Mouse (Mus musculus): ENCODE results near the gene Katnal1.

Katnal1 gene

DNA sequence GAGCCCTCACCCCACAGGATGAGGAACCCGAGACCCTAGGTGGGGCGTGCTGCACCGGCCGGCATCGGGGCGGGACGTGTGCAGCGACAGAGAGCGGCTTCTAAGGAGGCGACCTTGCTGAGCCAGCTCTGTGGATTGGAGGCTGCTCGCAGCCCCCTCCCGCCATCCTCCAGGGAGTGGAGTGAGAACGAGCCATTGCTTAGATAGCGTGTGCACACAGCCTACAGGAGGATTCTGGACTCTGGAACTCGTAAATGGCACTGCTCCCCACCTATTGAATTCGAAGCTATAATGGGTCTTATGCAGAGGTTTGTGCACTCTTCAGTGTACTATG, at the start of gene Katnal1:
TSS of gene Katnal1 (minus strand) at position 205 of the 334 bp plus-strand sequence.
- DNase-seq, result no peak

DNA sequence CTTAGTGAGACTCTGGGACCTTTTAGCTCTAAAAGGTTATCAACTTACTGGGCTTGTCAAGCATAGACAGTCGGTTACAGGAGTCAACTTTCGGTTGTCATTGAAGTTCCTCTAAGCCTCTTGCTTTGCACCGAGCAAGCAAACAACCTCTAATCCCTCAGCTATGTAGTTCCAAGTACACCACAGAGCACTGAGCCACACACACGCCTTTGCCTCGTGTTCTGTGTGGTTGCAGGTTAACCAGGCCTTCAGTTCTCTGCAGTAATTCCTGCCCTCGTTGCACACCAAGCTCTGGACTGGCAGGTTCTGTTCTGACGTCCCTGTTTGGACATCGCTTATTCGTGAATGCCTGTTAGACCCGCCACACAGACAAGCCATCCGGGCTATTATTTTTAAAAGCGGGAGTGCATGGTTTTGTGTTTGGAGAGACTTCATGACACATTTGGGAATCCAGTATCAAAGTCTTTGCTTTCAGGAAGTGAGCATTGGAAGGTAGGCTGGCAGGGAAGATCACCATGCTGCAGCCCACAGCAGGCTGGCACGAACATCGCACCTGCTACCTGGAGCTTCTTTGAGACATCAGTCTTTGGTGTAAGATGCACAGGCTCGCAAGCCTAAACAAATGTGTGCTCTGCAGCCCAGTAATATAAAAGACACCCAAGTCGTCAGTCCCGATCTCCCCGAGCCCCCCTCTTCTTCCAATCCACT, 49.5 kb upstream of the Katnal1 start:
- DNase-seq, result no peak

DNA sequence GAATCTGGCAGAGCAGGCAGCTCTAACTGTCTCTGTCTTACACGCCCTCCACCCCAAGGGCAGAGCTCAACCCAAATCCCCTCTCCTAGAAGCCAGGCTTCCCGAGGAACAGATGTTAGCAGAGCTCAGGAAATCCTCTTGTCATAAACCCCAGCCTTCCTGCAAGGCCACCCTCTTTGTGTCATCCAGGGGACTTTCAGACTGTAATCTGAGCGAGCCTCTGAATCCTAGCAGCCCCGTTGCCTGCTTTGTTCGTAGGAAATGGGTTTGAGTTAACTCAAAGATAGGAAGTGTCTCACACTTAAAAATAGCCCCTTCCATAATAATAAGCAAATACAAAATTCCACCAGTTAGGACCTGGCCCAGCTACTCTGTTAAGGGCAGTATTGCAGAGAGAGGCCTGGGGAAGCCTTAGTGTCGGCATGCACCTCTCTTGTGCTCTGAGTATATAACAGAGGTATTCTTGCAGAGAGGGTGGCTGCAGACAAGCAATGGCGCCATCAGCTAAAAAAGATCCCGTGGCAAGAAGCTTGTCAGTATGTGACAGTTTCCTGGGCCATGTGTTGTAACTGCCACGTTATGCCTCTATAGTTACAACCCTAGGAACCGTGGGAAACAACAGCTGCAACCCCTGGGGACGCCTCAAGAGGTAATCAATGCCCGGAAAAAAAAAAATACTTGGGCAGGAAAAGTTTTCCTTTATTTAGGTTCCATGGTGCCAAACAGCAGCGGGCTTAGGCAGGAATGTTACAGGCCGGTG, 48.8 kb upstream of the Katnal1 start:
- DNase-seq, result no peak

DNA sequence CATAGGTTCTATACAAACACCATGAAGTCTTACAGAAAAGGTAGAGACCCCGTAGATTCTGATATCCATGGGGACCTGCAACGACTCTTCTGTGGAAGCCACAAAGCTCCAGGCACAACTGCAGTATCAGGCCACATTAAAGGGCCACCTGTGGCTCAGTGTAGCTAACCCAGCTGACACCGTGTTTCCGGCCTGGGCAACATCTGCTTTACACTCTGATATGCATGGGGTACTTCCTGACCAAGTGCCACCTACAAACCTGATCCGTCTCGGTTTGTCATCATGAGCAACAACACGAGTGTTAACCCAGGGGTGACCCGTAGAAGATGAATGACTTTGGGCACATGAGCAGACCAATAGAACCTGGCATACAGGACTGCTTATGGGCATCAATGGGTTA, 47.8 kb upstream of the Katnal1 start:
- DNase-seq, result no peak

DNA sequence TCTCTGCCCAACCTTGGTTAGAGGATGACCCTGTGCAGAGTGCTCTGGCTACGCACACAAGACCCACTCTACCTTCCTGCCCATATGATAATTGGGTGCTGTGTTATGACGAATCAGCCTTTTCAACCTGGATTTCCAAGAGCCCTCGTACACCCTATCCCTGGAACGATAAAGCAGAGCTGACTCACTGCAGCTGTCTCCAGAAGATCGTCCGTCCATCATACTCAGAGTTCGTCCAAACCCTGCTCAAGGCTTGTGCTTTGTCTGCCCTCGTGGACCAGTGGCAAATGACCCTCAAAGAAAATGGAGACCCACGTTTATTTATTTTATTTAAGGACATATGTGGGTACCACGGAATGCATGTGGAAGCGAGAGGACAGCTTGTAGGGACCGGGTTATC, 45.9 kb upstream of the Katnal1 start:
- DNase-seq, result no peak

DNA sequence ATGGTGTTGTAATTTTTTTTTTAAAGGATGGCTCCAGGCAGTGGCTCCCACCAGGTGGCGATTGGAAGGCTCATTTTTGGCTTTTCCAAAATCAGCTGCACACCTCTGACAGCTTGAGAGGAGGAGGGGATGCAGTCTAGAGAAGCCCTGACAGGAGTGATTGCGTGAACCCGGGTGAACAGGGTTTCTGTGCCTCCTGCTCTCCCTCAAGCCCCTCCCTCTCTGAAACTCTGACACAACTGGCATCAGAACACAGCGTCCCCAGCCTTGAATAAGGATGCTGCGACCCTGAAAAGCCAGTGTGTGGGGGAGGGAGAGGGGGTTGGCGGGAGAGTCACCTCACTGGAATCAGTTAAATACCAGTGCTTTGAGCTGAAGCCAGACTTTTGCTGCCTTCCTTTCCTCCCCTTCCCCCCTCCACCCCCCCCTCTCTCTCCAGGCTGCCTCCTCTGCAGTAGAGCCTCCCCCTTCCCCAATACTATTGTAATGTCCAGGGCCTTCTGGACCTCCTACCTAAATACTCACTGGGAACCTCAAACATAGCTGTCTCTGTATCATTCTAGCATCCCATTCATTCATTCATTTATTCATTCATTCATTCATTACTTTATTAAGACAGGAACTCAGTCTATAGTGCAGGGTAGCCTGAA, 44.0 kb upstream of the Katnal1 start:
- DNase-seq, result no peak

DNA sequence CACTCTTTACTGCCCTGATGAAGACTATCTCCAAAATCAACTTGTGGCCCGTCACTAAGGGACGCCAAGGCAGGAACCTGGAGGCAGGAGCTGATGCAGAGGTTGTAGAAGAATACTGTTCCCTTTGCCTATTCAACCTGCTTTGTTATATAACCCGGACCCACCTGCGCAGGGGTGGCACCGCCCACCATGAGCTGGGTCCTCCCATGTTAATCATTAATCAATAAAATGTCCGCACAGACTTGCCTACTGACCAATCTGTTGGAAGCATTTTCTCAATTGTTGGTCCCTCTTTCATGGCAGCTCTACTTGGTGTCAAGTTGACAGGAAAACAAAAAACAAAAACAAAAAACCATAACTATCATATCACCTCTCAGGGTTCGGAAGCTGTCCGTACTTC, 43.0 kb upstream of the Katnal1 start:
- DNase-seq, result no peak

DNA sequence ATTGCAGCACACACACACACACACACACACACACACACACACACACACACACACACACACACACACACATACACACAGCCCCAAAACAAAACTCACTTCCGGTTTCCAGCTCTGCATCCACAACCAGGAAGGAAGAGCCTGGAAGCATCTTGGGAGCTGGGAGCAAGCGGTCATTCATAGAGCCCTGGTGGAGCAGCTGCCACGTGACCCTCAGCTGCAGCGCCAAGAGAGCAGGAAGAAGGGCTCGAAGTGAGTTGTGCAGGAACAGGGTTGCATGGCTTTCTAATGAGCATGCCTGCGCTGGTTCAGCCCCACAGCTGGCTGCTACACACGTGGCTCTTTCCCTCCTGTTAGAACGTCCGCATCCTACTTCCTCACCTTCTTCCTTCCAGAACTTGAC, 40.5 kb upstream of the Katnal1 start:
- DNase-seq, result no peak

DNA sequence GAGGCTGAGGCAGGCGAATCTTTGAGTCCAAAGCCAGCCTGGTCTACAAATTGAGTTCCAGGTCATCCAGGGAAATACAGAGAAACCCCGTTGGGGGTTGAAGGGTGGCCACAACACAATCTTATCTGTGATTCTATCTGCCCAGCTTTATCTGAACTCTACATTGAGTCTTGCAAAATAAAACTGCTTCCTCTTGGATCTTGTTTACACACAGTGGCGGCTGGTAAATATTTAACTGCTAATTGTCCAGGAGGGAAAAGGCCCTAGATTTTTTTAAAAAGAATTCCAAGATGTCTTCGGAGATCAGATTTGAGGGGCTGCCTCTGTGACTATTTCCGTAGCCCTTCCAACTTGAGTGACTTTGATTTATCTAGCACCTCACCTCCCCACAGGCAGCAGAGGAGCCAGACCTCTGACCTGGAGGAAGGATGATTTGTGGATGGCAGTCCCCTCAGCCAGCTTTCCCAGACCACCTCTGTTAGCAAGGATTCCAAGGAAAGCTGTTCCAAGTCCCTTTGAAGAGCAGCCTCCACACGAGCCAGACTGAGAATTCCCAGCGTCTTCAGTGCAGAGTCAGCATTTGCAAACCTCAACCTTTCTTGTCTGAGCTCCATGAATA, 39.9 kb upstream of the Katnal1 start:
- DNase-seq, result no peak

DNA sequence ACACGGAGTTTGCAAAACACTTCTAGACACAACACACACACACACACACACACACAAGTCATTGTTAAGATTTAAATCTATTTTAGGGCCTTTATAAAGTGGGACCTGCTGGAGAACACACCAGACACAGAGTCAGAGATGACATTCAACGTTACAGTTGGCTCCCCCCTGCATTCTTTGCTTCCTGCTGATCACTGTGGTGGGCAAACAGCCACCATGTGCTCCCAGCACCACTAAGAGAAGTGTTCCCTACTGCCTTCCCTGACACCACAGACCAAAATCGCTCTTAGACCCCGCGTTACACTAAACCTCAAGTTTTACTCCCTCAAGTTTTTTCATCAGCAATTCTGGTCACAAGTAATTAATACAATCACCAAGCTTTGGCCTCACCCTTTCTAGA, 39.1 kb upstream of the Katnal1 start:
- no peak for DNase-seq

DNA sequence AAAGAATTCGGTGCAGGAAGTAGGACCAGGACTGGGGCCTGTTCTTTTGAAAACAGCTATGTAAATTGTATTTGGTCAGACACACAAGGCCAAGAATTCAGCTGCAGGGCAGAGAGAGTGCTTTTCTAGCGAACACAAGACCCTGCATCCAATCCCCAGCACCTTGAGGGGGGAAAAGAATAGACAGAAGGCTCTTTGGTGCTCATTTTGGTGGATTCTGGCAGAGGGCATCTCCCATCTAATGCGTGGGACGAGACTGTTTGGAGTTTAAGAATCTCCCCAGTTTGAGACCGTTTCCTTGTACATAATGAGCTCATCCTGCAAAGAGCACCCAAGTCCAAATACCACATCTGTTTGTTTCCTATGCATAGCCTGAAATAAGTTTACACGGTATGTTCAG, 37.3 kb upstream of the Katnal1 start:
- DNase-seq, result no peak

DNA sequence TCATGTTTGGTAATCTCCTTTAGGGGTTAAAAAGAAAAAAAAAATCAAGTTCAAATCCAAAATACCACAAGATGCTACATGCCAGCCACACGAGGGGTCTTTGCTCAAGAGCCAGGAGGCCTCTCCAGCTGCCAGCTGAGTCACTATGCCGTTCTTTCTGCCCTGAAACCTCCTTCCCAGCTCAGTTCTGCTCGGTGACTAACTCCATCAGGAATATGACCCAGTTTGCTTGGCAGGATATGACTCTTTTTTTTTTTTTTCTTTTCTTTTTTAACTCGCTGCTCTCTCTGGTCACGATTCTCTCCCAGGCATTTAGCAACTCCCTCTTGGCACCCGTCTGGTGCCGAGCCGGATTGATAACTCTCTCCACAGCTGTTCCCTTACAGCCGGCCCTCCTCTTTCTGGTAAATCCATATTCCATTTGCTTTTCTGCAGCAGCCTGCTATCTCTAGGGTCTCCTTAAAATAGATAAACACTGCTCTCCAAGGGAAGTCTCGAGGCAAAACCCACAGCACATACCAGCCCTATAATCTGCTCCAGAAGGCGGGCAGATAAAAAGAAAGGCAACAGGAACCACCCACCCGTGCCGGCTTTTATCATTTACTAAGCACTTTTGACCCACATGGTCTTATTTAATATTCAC, 36.7 kb upstream of the Katnal1 start:
- peak; percentile 18 for DNase-seq

DNA sequence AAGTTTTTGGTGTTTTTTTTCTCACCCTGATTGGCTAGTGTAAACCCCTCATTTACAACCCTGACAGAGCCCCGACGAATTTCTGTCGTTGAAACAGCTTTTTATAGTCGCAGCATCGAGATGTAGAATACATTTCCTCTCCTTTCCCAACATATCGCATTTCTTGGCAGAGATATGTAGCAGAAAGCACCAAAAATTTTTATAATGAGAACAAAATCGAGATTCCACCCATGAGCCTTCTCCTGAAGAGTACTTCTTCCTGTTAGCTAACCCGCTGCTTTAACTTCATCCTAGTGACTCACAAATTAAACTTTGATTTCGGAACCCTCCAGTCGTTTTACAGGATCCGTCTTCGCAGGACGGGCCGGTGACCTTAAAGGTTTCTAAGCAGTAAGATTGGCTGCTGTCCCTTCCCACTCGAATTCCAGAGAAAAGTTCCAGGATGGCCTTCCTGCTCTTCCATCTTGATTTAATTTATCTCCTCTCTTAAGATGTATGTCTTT, 36.0 kb upstream of the Katnal1 start:
- no peak for DNase-seq

DNA sequence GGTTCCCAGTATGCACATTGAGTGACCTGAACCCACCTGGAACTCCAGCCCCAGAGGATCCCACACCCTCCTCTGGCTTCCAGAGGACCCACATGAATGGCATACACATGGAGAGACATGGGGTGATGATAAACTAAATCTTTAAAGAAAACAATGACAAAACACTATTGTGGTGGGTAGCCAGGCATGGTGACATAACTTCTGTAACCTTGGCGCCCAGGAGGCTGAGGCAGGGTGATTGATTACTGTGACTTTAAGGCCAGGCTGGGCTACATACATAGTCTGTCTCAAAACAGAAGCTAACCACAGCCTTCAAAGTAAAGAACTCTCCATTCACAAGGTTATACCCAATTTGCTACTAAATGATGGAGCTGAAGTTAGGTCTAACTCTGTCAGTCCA, 35.1 kb upstream of the Katnal1 start:
- no peak for DNase-seq

DNA sequence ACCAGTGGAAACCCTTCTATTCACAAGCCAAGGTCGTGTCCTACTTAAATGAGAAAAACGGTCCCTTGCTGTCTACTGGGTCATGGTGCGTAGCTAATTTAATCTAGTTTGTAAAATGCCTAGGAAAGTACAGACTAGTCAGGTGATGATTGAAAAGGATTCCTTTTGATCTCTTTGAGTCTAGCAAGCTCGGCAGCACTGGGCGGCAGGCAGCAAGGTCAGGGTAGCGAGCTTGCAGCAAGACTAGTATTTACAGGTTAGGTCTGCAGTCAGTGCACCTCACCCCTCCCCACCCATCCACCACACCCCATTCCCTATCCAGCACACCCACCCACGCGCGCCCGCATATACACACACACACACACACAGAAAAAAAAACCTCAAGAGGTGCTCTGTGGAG, 31.1 kb upstream of the Katnal1 start:
- no peak for DNase-seq

DNA sequence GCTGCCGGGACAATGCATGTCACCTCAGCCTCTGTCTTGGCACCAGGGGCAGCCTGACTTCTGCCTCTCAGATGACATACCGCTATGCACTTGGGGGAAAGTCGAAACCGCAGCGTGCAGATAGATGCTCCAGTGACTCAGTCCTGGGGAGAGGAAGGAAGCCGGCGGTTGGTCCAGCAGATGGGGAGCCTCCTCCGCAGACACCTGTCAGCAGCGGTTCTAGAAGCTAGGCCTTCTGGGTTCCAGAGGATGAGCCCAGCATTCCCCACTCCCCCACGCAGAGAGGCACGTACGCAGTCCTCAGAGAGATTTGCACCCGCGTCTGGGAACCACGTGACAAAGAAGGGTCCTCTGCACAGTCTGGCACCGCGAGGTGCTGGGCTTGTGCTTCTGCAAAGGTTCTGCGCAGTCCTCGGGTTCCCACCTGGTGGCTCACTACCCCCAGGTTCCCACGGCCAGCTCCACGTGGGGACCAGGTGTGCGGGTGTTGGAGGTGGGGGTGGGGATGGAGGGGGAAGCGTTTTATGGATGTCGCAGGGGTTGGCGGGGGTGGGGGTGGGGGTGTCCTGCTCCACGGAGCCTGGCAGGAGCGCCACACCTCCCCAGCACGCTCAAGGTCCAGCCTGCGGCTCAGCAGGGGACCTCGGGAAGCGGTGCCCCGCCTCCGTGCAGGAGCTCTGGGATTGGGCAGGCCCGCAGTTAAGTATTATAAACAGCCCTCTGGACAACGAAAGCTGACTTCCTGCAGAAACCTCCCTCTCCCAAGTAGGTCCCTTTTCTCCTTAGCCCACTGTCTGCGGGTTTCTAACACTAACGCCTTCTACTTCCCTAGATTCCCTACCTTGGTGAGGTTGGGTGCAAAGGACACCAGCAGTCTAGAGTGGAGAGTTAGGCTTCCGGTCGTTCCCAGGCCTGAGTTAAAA, 30.2 kb upstream of the Katnal1 start:
- peak; percentile 80 for DNase-seq

DNA sequence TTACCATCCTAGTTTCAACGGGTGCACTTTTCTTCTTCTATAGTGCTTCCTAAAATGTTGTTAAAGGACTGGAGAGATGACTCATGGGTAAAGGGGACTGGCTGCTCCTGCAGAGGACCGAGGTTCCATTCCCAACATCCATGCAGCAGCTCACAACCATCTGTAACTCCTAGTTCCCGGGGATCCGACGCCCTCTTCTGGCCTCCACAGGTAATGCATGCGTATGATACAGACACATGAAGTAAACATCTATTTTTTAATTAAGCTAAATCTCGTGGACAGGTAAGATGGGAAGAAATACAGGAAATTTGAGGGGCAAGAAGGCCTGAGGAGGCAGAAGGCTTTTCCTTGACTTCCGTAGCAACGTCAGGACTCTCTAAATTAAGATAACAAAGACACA, 29.2 kb upstream of the Katnal1 start:
- DNase-seq, result peak; percentile 23

DNA sequence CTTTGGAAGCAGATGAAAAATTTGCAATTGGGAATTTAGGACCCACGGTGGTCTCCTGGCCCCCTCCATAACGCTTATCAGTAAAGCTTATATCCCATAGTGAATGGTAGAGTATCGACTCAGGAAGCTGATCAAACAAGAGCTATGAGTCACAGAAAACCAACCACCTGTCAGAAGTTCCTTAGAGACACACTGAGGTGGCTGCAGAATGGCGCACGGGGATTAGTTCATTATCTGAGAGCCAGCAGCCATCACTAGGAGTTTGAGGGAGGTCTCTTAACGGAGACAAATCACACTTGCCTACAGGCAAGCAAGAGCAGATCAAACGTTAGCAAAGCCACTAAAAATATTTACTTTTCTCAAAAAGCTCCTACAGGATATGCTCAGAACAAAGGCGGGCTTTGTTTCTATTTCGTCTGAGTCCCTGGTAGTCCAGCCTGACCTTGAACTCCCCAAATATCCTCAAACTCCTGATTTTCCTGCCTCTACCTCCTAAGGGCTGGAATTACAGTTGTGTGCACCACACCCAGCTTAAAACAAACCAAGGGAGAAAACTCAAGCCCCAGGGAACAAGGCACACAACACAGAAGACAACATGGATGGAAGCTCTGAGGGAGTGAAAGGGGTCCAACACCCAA, 27.9 kb upstream of the Katnal1 start:
- no peak for DNase-seq

DNA sequence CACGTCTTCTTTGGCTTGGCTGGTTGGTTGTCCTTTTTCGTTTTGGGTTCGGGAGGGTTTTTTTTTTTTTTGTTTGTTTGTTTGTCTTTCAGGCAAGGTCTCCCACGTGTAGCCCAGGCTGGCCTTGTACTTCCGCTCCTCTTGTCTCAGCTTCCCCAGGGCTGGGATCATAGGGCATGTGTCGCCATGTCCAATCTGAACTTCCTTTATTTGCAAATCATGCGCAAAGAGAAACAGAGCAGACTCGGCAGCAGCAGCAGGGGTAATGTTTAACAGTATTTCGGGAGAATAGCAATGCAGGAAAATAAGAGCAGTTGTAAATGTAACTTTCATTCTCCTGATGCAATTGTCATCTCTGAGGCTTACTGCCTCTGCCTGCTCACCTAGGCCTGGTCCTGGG, 27.0 kb upstream of the Katnal1 start:
- no peak for DNase-seq

DNA sequence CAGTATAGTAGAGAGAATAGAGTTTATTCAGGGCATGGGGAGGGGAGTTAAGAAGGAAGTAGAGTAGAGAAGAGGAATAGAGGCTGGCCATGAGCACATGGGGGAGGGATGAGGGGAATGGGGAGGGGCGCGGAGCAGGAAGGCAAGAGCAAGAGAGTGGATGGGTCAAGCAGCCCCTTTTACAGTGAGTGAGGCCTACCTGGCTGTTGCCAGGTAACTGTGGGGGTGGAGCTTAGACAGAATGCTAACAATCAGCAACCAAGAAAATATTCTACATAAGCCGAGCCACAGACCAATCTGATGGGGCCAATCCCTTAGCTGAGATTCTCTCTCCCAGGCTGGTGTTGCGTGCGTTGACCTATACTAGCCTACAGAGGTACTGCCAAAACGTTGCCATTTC, 26.5 kb upstream of the Katnal1 start:
- no peak for DNase-seq

DNA sequence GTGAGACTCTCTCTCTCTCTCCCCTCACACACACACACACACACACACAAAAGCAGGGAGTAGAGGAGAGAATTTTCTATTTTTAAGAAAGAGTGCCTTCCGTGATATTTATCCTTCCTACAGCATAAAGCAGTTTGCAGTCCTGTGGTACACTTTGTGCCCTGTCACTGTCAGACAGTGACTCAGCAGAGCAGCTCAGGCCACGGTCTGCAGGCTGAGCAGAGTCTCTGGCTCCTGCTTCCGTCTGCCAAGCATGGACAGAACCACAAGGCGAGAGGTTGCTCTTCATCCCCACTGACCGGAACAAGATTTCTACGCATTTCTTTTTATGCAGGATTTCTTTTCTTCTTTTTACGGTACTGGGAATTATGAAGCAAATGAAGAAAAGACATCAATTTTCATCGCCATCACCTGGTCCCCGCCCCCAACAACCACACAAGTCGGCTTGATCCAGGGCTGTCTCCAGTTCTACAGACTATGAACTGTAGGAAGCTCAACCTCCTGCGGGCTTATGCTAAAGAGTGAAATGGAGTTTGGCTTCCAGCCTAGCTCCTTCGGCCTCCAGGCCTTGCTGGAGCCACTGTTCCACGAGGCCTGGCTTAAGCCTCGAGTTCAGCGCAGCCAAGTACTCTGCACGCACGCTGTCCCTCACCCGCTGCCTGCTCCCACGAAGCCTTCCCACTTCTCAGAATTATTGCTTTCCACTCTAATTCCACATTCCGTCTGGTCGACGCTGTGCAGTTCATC, 25.4 kb upstream of the Katnal1 start:
- DNase-seq, result no peak

Measured in cerebellum, adult 9-11 months (tissue).